In genomic region chr8:72244610-72245009, GRCm38 (mm10) we compare ENCODE assay signal across 32 mouse cellular contexts. TPM values are rescaled to one million over a fixed set of nuclear protein-coding genes. Genes with fewer than 3 reads are reported as not detected.
DNase-seq lines count a peak whose midpoint lies in the region; ATAC-seq and TF ChIP-seq lines count a peak whose summit lies in the region.
"Had no signal": no experiment of that assay in that cellular context is flagged by ENCODE, and none has a peak within 500 bp of the region (broad histone marks: within the 10 kb centered on the region; RNA-seq: fewer than 3 reads in every experiment).

No protein-coding gene starts in this region.

- 0 out of 2 replicates have a peak overlapping the region, but pooled peaks have one; percentile 10 for H3K27ac ChIP-seq in layer of hippocampus, adult 2 months
- H3K27ac ChIP-seq: embryonic facial prominence, embryonic 13.5 days; forebrain, embryonic 10.5 days; forebrain, embryonic 15.5 days; hindbrain, embryonic 12.5 days; hindbrain, postnatal 0 days; intestine, embryonic 15.5 days; kidney, postnatal 0 days; limb, embryonic 10.5 days; limb, embryonic 15.5 days; macrophage had no signal

- no peak overlapping the region for H3K4me3 ChIP-seq in layer of hippocampus, adult 2 months
- H3K4me3 ChIP-seq: embryonic facial prominence, embryonic 13.5 days; forebrain, embryonic 10.5 days; forebrain, embryonic 15.5 days; gastrocnemius, adult 2 months; hindbrain, embryonic 12.5 days; intestine, embryonic 15.5 days; limb, embryonic 10.5 days; limb, embryonic 15.5 days had no signal

- no peak for TF ChIP-seq CTCF in layer of hippocampus, adult 2 months (conservative IDR thresholded peaks at IDR 0.05)

- peak; percentile 28 for ATAC-seq in granulocyte monocyte progenitor cell, adult 5-6 weeks (replicated peaks; ENCODE audit: poor library complexity, severe bottlenecking)
- ATAC-seq: forebrain, embryonic 15.5 days; hindbrain, postnatal 0 days; intestine, embryonic 15.5 days; midbrain, embryonic 16.5 days had no signal

- DNase-seq in layer of hippocampus, adult 2 months (ENCODE audit: low spot score in 2 of 2): no peak
- DNase-seq in layer of hippocampus, adult 9-11 months: no peak
- peak; percentile 58 to 61 for DNase-seq in spleen, postnatal 36 days (ENCODE audit: low spot score in 2 of 2)
- no peak for DNase-seq in spleen, adult 18-20 months
- DNase-seq in cerebellum, adult 11-12 months: no peak
- no peak for DNase-seq in testis, postnatal 14 days (ENCODE audit: low spot score)
- DNase-seq: adrenal gland, adult 8-10 months; cerebellum, adult 18-20 months; cerebellum, postnatal 10 days; gastrocnemius, adult 2 months; kidney, adult 8-10 months; kidney, postnatal 4 days; right cerebral cortex, postnatal 4 days had no signal

RNA-seq across cellular contexts. Expression of gene Ap1m1, which starts 4.8 kb away (rescaled TPM):
- 10 to 100 TPM; 93.4 to 95.1 TPM for total RNA-seq in layer of hippocampus, adult 2 months (2021)
- total RNA-seq in granulocyte monocyte progenitor cell, adult 5-6 weeks (2014; fragmentation: Nextera tagmentation): 80.1 and 117 TPM in 2 replicates
- total RNA-seq in granulocyte monocyte progenitor cell, adult 5-6 weeks (2017): 49.1 and 59.8 TPM in 2 replicates

RNA-seq across cellular contexts. Expression of gene Fam32a, which starts 25.1 kb away (rescaled TPM):
- total RNA-seq in layer of hippocampus, adult 2 months (2021): 10 to 100 TPM; 56.1 to 63.4 TPM
- 47.5 and 52.6 TPM in 2 replicates for total RNA-seq in granulocyte monocyte progenitor cell, adult 5-6 weeks (2014; fragmentation: Nextera tagmentation)
- total RNA-seq in granulocyte monocyte progenitor cell, adult 5-6 weeks (2017): 42.1 and 42.9 TPM in 2 replicates

RNA-seq across cellular contexts. Expression of gene Gm11034, which starts 31.2 kb away (rescaled TPM):
- total RNA-seq in layer of hippocampus, adult 2 months (2021): not detected
- not detected in 2 replicates for total RNA-seq in granulocyte monocyte progenitor cell, adult 5-6 weeks (2014; fragmentation: Nextera tagmentation)
- total RNA-seq in granulocyte monocyte progenitor cell, adult 5-6 weeks (2017): not detected in 2 replicates
- total RNA-seq: adrenal gland, adult 8-10 months; CH12.LX; common myeloid progenitor, adult 5-6 weeks; ES-E14; gastrocnemius, adult 2 months; gastrocnemius, postnatal 4 days; heart, postnatal 25 days; hindbrain, postnatal 0 days; left cerebral cortex, postnatal 10 days; neutrophil, adult 5-6 weeks had no signal

RNA-seq across cellular contexts. Expression of gene Cib3, which starts 32.0 kb away (rescaled TPM):
- not detected for total RNA-seq in layer of hippocampus, adult 2 months (2021)
- 0.64 TPM in 1 of 2 replicates, not detected in the other for total RNA-seq in granulocyte monocyte progenitor cell, adult 5-6 weeks (2014; fragmentation: Nextera tagmentation)
- total RNA-seq in granulocyte monocyte progenitor cell, adult 5-6 weeks (2017): not detected in 2 replicates
- total RNA-seq: CH12.LX; common myeloid progenitor, adult 5-6 weeks; gastrocnemius, adult 2 months; gastrocnemius, postnatal 4 days; hindbrain, postnatal 0 days; left cerebral cortex, postnatal 10 days had no signal

RNA-seq across cellular contexts. Expression of gene Hsh2d, which starts 55.2 kb away (rescaled TPM):
- under 1 TPM; 0.20 to 0.25 TPM for total RNA-seq in layer of hippocampus, adult 2 months (2021)
- total RNA-seq in granulocyte monocyte progenitor cell, adult 5-6 weeks (2014; fragmentation: Nextera tagmentation): 6.2 and 14.0 TPM in 2 replicates
- total RNA-seq in granulocyte monocyte progenitor cell, adult 5-6 weeks (2017): 2.6 and 3.1 TPM in 2 replicates
- total RNA-seq: gastrocnemius, adult 2 months; gastrocnemius, postnatal 4 days; heart, postnatal 25 days; hindbrain, postnatal 0 days; left cerebral cortex, postnatal 10 days had no signal

Comparison
In these comparisons a context has a peak if more than half of its experiments do, and no peak if none do; other contexts are left out.
1. DNase-seq: peak in spleen, postnatal 36 days (2 of 2); none in layer of hippocampus, adult 2 months (0 of 2), layer of hippocampus, adult 9-11 months (single experiment), spleen, adult 18-20 months (0 of 2), cerebellum, adult 11-12 months (single experiment) and testis, postnatal 14 days (single experiment).